Mouse (Mus musculus) spleen, adult 2 months (tissue): ENCODE data around the gene Ralbp1.

Source experiments
- CTCF ChIP-seq: fragments of 200-500 bp; IDR thresholded peaks from 2 replicates; pipeline ENCODE4 v1.5.1; 2011; ENCODE audit warnings: mild to moderate bottlenecking, inconsistent platforms; ENCODE audit not compliant: insufficient read depth, insufficient read length, insufficient replicate concordance; ENCODE audit errors: extremely low read depth
- POLR2A ChIP-seq: fragments of 200-500 bp; IDR thresholded peaks from 2 replicates; pipeline ENCODE4 v1.6.1; 2011; ENCODE audit warnings: low read depth, low read length, inconsistent platforms

- TF ChIP-seq POLR2A, result no peak; the same call in 1 of the 2 replicates
- TF ChIP-seq CTCF, result no peak
Observed at GRCm38 (mm10) chr17:65885697-65886529, at the start of gene Ralbp1.
